Mouse (Mus musculus): ENCODE data around the gene Cyp2w1.

Gene Cyp2w1

DNA sequence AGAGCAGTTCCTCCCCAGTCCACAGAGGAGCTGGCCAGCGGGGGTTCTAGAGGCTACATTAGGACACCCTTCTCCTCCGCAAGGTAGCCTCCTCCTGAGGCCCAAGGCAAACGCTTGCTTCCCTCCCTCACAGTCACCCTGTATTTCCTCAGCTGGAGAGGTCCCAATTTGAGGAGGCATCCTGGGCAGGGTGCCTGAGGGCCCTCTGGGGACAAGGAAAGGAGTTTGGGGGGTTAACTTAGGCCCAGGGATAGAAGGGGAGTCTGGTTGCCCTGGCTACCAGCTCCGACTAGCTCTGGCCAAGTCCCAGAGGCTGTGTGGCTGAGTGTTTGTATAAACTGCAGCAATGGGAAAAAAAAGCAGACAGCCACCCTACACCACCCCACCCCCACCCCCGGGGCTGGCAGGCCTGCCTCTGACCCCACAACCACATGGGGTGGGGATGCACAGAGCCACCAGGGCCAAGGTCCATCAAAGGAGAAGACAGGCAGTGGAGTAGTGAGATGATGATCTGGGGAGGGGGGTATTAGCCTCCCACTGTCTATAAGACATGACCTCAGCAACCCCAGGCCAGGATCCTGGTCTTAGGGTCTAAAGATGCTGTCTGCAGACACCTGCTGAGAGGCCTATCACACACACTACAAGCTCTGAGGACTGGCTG, 12.6 kb downstream of the Cyp2w1 start:
- DNase-seq (ENCODE audit: low spot score in 2 of 2), result no peak

DNA sequence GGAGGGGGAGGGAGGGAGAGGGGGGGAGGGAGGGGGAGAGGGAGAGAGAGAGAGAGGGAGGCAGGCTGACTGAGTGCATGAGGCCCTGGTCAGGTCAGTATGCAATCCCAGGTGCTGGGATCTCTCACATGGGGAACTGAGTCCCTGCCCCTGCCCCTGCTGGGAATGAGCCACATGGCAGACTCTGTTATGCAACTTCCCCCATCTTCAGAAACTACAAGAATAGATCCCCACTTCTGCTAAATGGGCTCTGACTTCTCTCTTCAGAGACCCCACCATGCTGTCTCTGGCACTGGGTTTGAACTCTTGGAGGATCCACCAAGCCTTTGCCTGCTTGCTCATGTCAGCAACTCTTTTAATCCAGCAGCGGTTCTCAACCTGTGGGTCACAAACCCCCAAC, 13.4 kb downstream of the Cyp2w1 start:
- DNase-seq (ENCODE audit: low spot score in 2 of 2), result peak; percentile 53 to 62

DNA sequence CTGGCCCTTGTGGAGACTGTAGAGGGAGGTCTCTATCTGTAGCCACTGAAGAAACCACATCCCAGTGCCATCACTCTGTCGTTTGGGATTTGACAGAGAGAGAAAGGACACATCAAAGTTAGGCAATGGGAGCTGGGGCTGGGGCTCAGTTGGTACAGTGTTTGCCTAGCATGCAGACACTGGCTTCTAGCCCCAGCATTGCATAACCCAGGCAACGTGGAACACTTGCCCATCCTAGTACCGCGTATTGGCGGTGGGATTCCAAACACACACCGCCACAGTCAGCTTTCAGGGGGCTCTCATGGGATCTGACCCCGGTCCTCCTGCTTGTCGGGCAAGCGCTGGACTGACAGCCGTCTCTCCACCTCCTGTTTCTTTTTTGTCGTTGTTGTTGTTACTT, 14.1 kb downstream of the Cyp2w1 start:
- DNase-seq (ENCODE audit: low spot score in 2 of 2), result no peak

DNA sequence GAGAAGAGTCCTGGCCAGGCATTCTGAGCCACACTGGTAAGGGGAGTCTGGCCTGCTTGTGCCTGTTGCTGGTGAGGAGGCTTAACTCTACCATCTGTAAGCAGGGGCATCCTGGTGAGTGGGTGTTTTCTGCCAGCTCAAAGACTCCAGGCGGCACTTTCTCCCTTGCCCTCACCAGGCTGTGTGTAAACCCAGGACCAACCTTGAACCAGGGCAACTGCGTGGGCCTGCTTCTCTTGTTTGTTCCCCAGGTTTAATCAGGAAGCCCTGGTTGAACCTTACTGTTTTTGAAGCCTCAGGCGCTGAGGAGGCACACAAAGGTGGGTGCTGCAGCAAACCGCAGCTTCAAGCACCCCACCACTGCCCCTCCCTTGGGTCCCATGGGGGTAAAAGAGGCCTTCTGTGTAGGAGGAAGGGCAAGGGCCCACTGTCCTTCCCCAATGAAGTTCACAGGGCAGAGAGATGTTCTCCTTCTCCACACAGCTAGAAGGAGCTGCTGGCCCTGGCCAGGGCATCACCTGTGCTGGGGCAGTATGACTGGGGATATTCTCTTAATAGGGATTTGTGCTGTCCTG, 15.6 kb downstream of the Cyp2w1 start:
- DNase-seq (ENCODE audit: low spot score in 2 of 2), result peak; percentile 91 to 93

DNA sequence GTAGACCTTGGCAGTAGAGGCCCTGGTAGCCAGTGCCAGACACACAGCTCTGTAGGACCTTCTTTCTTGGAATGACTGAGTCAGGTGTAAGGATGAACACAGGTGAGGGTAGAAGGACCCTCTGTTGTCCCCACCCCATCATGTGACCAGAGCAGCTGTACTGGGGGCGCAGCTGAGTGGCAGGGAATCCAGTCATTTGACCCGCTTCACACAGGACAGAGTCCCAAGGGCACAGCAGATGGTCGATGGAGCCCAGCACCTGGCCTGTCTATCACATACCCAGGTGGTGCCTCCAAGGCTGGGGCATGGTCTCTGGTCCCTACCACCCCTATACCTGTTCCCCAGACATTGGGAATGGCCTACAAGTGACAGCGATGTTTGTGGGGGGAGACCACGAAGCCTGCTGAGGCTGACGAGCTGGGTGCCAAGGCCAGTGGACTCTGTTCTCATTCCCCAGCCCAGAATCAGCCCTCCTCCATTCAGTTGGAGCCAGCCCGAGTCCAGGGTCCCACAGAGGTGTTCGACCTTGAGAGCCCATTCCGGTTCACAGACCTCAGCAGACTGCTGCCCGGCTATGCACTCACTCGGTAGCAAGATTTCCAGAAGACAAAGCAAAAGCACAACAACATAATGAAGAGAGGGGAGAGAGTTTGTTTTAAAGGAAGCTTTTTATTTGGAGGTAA, 16.4 kb downstream of the Cyp2w1 start:
- DNase-seq (ENCODE audit: low spot score in 2 of 2), result no peak

DNA sequence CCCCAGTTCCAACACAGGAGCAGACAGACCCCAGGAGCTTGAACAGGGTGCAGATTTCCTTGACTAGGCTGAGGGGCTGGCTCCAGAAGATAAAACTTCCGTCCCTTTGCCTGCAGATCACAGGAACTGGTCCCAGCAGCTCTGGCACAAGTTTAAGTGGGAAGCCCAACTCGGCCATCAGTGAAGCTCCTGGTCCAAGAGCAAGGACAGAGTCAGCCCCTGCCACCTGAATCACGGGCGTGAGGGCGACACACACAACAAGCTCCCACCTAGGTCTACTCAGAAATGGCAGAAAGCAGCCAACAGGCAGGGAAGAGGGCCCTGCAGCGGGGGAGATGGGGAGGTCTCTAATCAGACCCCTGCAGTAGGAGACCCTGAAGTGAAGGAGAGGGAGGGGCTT, 17.9 kb downstream of the Cyp2w1 start:
- no peak for DNase-seq (ENCODE audit: low spot score in 2 of 2)

DNA sequence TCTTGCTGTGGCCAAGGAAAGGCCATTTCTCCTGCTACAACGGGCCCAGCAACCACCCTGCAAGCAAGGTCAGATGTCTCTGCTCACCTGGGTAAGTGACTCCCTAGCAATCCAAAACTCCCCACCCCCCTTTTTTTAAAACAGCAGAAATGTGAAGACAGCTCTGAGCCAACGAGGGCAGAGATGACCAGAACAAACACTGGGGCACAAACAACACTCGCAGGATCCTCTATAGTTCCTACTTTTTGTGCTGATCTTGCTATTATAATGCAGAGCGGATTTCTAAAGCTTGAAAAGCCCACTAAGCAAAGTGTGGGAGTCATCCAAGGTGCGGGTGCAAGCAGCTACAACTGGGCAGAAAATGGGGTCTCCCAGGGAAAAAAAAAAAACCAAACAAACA, 18.7 kb downstream of the Cyp2w1 start:
- no peak for DNase-seq (ENCODE audit: low spot score in 2 of 2)

DNA sequence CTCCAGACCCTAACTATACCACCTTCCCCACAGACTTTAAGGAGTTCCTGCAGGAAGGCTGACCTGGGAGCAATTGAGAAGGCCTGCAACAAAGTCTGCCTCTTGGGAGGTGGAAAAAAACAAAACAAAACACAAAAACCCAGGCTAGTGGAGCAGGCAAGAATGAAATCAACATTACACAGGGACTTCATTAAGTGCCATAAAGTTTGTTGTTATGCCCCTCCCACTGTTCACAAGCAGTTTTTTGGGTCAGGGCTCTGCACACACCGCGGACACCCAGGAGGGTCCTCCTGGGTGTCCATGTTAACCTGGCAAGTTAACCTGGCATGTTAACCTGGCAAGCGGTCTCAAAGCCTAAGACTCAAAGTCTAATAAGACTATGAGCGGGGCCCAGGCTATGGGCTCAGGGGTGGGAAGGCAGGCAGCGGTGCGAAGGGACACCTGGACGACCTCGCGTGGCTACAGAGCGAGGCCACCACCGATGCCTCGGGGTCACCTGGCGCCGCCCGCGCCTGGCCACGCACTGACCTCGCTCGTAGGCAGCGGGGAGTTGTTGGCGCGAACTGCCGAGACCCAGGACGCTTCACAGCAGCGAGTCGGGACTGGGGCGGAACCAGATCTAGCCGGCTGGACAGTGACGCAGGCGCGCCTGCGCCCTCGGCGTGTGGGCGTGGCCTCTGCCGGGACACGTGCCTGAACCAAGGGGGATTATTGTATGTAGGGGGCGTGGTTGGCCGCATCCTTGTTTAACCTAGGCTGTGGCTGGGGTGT, 19.4 kb downstream of the Cyp2w1 start:
- DNase-seq (ENCODE audit: low spot score in 2 of 2), result peak; percentile 90 to 92

DNA sequence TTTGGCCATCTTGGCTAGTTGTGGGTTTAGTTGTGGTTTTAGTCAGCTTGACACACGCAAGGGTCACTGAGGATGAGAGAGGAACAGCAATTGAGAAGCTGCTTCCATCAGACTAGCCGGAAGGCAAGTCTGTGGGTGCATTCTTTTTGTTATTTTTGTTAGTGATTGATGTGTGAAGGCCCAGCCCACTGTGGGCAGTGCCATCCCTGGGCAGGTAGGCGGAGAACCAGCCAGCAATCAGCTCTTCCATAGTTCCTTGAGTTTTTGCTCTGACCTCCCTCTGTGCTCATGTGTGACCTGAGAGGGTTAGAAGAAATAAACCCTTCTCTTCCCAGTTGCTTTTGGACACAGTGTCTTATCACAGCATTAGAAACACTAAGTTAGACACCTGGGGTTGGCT, 20.7 kb downstream of the Cyp2w1 start:
- DNase-seq (ENCODE audit: low spot score in 2 of 2), result no peak

DNA sequence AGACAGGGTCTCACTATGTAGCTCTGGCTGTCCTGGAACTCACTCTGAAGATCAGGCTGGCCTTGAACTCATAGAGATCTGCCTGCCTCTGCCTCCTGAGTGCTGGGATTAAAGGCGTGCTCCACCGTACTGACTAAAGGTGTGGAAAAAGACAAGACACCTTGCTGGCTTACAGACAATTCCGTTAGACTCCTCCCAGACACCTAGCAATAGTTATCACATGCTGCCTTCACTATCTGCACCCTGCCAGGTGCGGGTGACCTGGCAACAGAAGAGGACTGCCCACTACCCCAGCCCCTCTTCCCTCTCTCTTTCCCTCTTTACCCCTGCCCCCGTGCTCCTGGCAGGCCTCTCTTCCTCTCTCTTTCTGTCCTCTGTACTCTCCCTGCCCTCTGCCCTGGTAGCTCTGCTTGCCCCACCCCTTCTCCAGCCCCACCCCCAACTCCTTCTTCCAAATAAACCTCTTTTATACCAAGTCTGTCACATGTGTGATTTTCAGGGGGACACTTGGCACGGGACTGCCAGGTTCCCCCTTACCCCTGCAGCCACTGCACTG, 21.6 kb downstream of the Cyp2w1 start:
- DNase-seq (ENCODE audit: low spot score in 2 of 2), result no peak

DNA sequence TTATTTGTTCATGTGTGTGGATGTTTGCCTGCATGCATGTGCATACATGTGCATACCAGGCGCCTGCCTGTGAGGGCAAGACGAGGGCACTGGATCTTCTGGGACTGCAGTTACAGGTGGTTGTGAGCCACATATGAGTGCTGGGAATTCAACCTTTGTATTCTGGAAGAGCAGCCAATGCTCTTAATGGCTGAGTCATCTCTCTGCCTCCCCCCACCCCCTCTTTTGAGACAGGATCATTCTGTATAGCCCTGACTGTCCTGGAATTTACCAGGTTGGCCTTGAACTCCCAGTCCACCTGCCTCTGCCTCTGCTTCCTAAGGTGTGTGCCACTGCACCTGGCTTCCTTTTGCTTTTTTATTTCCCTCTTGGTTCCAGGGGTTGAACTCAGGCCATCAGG, 22.4 kb downstream of the Cyp2w1 start:
- no peak for DNase-seq (ENCODE audit: low spot score in 2 of 2)

DNA sequence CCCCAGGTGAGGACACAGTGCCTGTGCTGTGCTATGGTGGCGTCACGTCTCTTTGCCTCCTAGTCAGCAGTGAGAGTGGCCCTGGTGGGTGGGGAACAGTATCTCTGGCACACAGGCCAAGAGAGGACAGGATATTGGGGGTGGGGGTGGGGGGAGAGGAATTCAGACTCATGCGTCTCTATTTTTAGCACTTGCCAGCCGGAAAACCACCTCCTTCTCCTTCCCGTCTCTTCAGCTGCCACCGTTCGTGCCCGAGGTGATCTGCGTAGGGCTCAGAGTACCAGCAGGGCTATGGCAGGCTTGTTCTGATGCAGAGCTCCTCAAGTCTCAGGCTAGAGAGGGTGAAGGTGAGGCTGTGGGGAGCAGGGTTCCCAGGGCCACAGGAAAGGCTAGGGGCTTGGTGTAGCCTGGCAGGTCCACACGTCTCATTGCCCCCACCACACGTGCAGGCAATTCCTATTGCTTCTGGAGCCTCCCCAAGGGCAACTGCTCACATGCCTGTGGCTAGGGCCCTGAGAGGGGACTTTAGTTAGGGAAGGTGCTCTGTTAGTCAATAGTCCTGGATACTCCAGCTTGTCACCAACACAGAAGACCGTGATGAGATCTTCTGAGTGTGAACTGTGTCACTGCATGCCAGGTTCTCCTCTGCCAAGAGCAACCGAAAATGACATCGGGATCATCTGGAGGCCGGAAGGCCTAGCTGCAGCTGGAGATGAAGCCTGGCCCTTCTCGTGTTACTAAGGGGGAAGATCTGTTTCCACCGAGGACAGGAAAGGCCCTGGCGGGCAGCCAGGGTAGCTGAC, 25.3 kb downstream of the Cyp2w1 start, which contains the start of gene Gpr146:
Gene Gpr146, plus strand, starts transcription at position 230 of the 803 bp plus-strand sequence.
- DNase-seq (ENCODE audit: low spot score in 2 of 2), result peak; percentile 62 to 79

DNA sequence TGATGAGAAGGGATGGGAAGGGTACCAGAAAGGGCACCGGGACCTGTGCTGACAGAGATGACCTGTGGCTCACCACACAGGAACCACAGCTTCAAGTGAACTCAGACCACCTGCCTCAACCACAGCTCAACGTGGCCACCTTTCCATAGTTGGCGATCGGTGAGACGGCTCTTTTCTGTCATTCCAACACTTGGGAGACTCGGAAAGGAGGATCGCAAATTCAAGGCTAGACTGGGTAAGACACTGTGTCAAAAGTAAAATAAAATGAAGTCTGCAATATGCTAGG, 25.8 kb downstream of the Cyp2w1 start:
- DNase-seq (ENCODE audit: low spot score in 2 of 2), result no peak

DNA sequence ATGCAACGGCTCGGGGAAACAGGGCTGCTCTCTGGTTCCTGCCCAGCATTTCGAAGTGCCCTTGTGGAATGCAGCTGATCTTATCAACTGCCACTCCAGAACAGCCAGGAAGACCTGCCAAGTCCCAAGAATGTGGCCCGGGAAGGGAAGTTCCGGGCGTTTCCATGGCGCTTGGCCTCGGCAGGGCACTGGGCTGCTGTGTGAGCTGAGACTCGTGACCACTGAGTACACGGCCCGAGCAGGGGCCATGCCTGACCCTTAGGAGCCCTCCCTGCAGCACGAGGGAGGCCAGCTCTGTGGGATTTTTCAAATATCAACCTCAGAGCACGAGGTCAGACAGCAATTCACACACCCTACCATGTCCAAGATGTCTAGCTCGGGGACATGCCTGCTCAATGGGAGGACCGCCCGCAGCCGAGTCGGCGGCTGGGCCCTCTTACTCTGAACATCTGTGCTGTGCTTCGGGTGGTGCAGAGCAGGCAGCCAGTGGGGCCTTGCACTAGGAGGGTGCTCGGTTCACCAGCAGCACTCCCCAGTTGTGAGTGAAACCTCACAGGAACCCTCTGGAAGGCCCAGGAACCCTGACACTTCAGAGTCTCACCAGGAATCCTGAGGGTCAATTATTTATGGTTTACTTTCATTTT, 26.7 kb downstream of the Cyp2w1 start:
- peak; percentile 43 to 50 for DNase-seq (ENCODE audit: low spot score in 2 of 2)

DNA sequence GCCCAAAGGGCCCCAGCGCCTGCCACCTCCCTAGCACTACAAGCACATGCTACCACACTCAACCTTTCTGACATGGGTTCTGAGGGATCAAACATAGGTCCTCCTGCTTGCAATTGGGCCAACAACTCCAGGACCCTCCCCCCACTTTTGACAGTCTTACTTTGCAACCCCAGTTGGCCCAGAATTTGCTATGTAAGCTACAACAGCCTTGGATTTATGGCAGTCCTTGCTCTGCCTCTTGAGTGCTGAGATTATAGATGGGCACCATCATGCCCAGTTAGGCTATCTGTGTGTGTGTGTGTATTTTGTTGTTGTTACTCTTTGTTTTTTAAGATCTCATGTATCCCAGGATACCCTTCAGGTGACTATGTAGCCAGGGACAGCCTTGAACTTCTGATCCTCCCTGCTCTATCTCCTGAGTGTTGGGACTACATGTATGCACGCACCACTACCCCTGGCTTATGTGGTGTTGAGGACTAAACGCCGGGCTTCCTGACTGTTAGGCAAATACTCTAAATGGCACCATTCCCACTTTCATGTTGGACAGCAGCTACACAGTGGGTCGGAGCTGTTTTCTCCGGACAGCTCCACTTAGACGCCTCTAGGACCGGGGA, 27.5 kb downstream of the Cyp2w1 start:
- no peak for DNase-seq (ENCODE audit: low spot score in 2 of 2)

DNA sequence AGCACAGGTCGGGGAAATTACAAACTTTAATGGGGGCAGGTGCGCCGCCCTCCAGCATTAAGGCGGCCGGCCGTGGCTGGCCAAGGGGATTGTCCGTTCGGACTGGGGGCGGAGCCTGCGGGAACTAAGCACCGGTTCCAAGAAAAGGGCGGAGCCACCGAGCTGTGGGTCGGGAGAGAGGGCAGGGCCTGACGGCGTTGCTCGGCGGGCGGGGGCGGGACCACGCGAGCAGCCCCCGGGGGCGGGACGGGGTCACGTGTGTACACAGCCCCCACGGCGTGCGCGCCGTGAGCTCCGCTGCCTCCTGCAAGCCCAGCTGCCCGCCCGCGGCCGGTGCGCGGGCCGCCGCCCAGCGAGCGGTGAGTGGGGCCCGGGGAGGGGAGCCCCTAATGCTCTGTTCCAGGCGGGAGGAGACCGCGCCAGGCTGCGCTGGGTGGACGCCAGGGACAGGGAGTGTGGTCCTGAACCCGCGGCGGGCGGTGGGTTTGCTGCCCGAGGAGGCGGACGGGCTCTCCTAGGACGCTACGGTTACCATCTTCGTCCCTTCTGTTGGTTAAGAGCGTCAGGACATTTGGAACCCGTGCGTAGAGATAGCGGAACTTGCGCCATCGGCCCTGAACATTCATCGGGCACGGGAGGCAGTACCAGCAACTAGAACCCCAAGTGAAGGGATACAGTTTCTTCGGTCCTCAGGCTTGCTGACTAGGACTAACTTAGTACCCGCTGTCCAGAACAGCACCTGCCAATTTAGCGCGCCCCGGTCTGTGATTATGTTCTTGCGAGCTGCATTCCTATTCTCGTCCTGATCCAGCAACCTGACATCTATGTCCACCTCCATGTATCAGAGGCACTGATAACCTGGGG, 28.2 kb downstream of the Cyp2w1 start:
- DNase-seq (ENCODE audit: low spot score in 2 of 2), result peak; percentile 90 to 95

DNA sequence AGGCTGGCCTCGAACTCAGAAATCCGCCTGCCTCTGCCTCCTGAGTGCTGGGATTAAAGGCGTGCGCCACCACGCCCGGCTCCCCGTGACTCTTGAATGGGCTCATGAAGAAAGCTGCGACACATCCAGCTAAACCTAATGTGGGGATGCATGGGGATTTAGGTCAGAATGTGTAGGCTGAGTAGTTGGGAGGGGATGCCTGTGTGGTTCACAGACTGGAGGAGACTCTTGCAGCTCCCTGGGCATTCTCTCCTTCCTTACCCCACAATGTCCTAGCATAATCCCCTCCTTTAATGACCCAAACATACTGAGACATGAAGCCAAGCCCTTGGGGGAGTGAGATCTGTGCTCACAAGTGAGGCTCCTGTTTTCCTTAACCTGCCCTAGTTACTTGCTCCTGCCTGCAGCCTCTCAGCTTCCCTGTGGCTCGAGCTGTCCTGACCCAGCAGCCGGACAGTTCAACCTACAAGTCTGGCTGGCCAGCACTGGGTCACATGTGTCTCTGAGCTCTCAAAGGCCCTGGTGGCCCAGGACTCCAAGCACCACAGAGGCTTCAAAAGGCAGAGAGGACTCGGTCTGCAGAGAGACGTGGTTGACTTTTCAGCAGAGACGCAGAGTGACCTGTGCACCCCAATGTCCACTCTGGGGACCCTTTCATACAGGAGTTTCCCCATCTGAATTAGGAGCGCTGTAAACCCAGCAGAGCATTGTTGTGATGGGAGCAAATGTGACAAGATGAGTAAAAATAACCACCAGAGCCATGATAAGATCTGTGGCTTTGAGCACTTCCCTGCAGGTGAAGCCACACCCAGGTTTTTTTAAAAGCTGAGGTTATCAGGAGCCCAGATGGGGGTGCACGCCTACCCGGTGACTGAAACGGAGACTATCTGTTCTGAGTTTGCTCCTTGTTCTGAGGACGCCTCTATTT, 29.4 kb downstream of the Cyp2w1 start:
- DNase-seq (ENCODE audit: low spot score in 2 of 2), result peak; percentile 85 to 88

DNA sequence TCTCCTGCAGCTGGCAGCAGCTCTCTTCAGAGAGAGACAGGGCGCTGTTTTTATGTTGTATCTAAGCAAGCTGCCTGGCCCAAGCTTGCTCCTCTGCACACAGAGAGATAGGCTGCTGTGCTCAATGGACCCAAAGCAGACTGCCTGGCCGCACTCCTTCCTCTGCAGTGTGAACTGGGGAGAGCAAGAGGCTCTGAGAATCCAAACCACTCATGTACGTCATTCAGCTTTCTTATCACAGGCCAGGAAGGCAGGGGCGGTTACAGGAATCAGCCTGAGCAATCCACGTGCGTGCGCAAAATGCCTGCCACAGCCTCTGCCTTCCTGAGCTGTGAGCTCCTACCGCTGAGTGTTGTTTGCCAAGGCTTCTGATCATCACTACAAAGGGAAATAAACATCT, 30.3 kb downstream of the Cyp2w1 start:
- peak; percentile 72 to 79 for DNase-seq (ENCODE audit: low spot score in 2 of 2)
